Mouse (Mus musculus): ENCODE measurements around the gene Cenps. TPM values are rescaled to one million over a fixed set of nuclear protein-coding genes. Genes with fewer than 3 reads are reported as not detected.
"Not testable (repeated sequence)": the region's sequence is repeated elsewhere in the genome, so short reads cannot be mapped to it uniquely, and the experiment has no call there.

The Cenps gene
- total and polyA plus RNA-seq, 3 experiments: 19.5 to 74.6 (median 43.7) TPM

GRCm38 (mm10) chr4:149123432-149123831 is 14.0 kb downstream of the Cenps start:
- Histone ChIP-seq H3K27ac (ENCODE audit: insufficient read depth, low read depth) (no peak overlapping the region), H3K4me1 (ENCODE audit: control insufficient read depth in 1 of 2, insufficient read depth in 2 of 2) (0 out of 4 replicates have a peak, but pooled peaks cover 0 to 2% of the 10 kb centered on the region in 2 experiments), H3K4me3 (replicated peaks in 1 of 3; ENCODE audit: low read depth in 2 of 3, low read length in 2 of 3, poor library complexity in 1 of 3) (no peak overlapping the region), H3K36me3 (replicated peaks in 1 of 2; ENCODE audit: control insufficient read depth in 1 of 2, insufficient read depth in 1 of 2, low read length in 1 of 2) (peaks cover 26 to 84% of the 10 kb centered on the region in 2 experiments), H3K4me2 (ENCODE audit: insufficient read depth, low read depth, poor library complexity, severe bottlenecking) (no peak overlapping the region), H3K9ac (ENCODE audit: insufficient read depth, low read depth) (no peak overlapping the region), H3K9me3 (replicated peaks; ENCODE audit: low read length) (no peaks in the 10 kb centered on the region), H3K79me2 (replicated peaks; ENCODE audit: control insufficient read depth, extremely low read depth, insufficient read depth, poor library complexity, severe bottlenecking) (no peaks in the 10 kb centered on the region), H3K27me3 (replicated peaks) (no peaks in the 10 kb centered on the region)
- in situ Hi-C loops (cut with MboI; ENCODE audit: low pct_ligation_motif_present, low pct_unique_long_range_greater_than_20kb, low sequenced_read_pairs): no loop called here
- no peak for DNase-seq (ENCODE audit: extremely low read depth)
- dilution Hi-C loops (cut with MboI; ENCODE audit: extremely low pct_ligation_motif_present, extremely low pct_unique_long_range_greater_than_20kb, low sequenced_read_pairs): no loop called here
- no peak for TF ChIP-seq JUN (IDR thresholded peaks at IDR 0.05; ENCODE audit: insufficient read depth, low read depth, low read length)
- TF ChIP-seq POLR2AphosphoS2 (IDR thresholded peaks at IDR 0.05; ENCODE audit: low read depth, low read length): no peak
- TF ChIP-seq MAZ (IDR thresholded peaks at IDR 0.05; ENCODE audit: low read depth, low read length): no peak
- TF ChIP-seq ZMIZ1 (IDR thresholded peaks at IDR 0.05; ENCODE audit: low read depth, low read length): no peak
- no peak for TF ChIP-seq GABPA (IDR thresholded peaks at IDR 0.05; ENCODE audit: insufficient replicate concordance, low read depth, low read length)
- no peak for TF ChIP-seq ETS1 (conservative IDR thresholded peaks at IDR 0.05; ENCODE audit: low read depth, low read length)
- TF ChIP-seq CHD1 (IDR thresholded peaks at IDR 0.05; ENCODE audit: low read depth, low read length): no peak
- TF ChIP-seq TBP (conservative IDR thresholded peaks at IDR 0.05; ENCODE audit: low read depth, low read length): no peak
- no peak for TF ChIP-seq NRF1 (IDR thresholded peaks at IDR 0.05; ENCODE audit: low read depth, low read length)
- TF ChIP-seq ZC3H11A (IDR thresholded peaks at IDR 0.05; ENCODE audit: low read depth, low read length): no peak
- TF ChIP-seq ZNF384 (IDR thresholded peaks at IDR 0.05; ENCODE audit: low read depth, low read length): no peak
- no peak for TF ChIP-seq SIN3A (IDR thresholded peaks at IDR 0.05; ENCODE audit: low read length)
- no peak for TF ChIP-seq RAD21 (IDR thresholded peaks at IDR 0.05; ENCODE audit: low read depth, low read length)
- TF ChIP-seq CTCF (conservative IDR thresholded peaks at IDR 0.05 in 1 of 2, IDR thresholded peaks at IDR 0.05 in 1 of 2; ENCODE audit: low read depth in 2 of 2, low read length in 2 of 2): no peak
- no peak for TF ChIP-seq CHD2 (IDR thresholded peaks at IDR 0.05; ENCODE audit: low read length)
- no peak for TF ChIP-seq ELF1 (IDR thresholded peaks at IDR 0.05; ENCODE audit: low read depth, low read length)
- no peak for TF ChIP-seq HCFC1 (IDR thresholded peaks at IDR 0.05; ENCODE audit: low read depth, low read length)
- no peak for TF ChIP-seq E2F4 (IDR thresholded peaks at IDR 0.05; ENCODE audit: insufficient replicate concordance, low read depth, low read length)
- TF ChIP-seq SMC3 (IDR thresholded peaks at IDR 0.05; ENCODE audit: low read depth, low read length): no peak
- TF ChIP-seq RCOR1 (conservative IDR thresholded peaks at IDR 0.05; ENCODE audit: low read depth, low read length): no peak

GRCm38 (mm10) chr4:149119978-149120562 is 17.4 kb downstream of the Cenps start:
- H3K9ac ChIP-seq (ENCODE audit: insufficient read depth, low read depth); in situ Hi-C loops (cut with MboI; ENCODE audit: low pct_ligation_motif_present, low pct_unique_long_range_greater_than_20kb, low sequenced_read_pairs); H3K79me2 ChIP-seq (replicated peaks; ENCODE audit: control insufficient read depth, extremely low read depth, insufficient read depth, poor library complexity, severe bottlenecking); H3K4me1 ChIP-seq (ENCODE audit: control insufficient read depth in 1 of 2, insufficient read depth in 2 of 2); H3K9me3 ChIP-seq (replicated peaks; ENCODE audit: low read length); H3K4me3 ChIP-seq (replicated peaks in 1 of 3; ENCODE audit: low read depth in 2 of 3, low read length in 2 of 3, poor library complexity in 1 of 3); dilution Hi-C loops (cut with MboI; ENCODE audit: extremely low pct_ligation_motif_present, extremely low pct_unique_long_range_greater_than_20kb, low sequenced_read_pairs); H3K27me3 ChIP-seq (replicated peaks); H3K4me2 ChIP-seq (ENCODE audit: insufficient read depth, low read depth, poor library complexity, severe bottlenecking); DNase-seq (ENCODE audit: extremely low read depth); H3K27ac ChIP-seq (ENCODE audit: insufficient read depth, low read depth): not testable (repeated sequence)
- peaks cover 24 to 86% of the 10 kb centered on the region in 2 experiments for H3K36me3 ChIP-seq (replicated peaks in 1 of 2; ENCODE audit: control insufficient read depth in 1 of 2, insufficient read depth in 1 of 2, low read length in 1 of 2)

All from CH12.LX (cell line).